Mouse (Mus musculus) kidney, adult 11 months (tissue): ENCODE measurements around the gene Spdya.

Experiments
- DNase-seq: peaks from one replicate; pipeline ENCODE4 v3.0.0; 2022

Spdya gene

GRCm38 (mm10) chr17:71636786-71637185 is 84.9 kb downstream of the Spdya start:
- no peak for DNase-seq

- DNase-seq = no peak
Measured at GRCm38 (mm10) chr17:71637750-71638265, 85.9 kb downstream of the Spdya start.

GRCm38 (mm10) chr17:71639056-71639455 is 87.2 kb downstream of the Spdya start:
- DNase-seq = peak; percentile 11
